Mouse (Mus musculus): ENCODE results near the gene Itgb2.

Itgb2 gene

DNA sequence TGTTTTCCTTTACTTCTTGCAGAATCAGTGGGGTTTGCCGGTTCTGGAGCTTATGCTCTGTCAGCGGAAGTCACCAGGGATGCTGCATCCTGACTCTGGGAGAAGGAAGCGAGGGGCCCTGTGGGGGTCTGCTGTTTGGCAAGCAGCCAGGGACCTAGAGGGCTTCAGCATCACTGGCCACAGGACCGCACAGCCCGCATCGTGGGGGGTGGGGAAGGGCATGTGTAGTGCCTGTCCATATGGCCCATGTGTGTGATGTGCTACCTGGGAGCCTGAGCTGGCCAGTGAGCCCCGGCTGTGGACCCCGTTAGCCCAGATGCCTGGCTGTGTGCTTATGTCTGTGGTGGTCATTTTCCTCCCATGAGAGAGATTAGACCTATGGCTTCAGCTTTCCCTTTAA lies 59.7 kb downstream of the Itgb2 start:
- DNase-seq, result no peak

GRCm38 (mm10) chr10:77590812-77591211 lies 60.8 kb downstream of the Itgb2 start:
- peak; percentile 79 for DNase-seq

DNA sequence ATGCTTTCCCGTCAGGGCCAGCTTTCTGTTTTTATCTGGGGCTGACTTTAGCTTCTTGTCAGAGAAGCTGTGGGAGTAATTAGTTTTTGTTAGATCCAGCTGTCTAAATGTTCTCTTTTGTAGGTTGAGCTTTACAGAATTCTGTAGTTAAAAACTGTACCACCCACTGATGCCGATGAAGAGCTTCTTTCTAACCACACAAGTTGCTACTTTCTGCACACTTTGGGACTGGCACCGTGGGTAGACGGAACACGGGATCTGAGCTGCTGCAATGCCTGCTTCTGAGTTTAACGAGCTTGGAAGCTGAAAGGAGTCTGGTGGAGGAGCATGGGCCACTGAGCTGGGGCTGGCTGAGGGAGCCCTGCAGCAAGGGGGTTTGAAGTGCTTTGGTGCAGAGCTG lies 61.5 kb downstream of the Itgb2 start:
- no peak for DNase-seq

GRCm38 (mm10) chr10:77596060-77596459 lies 66.0 kb downstream of the Itgb2 start:
- no peak for DNase-seq

- DNase-seq, result no peak
Observed at GRCm38 (mm10) chr10:77603021-77603420, 73.0 kb downstream of the Itgb2 start.

- DNase-seq, result peak; percentile 16
Observed at GRCm38 (mm10) chr10:77604111-77604510, 74.1 kb downstream of the Itgb2 start.

- no peak for DNase-seq
Observed at GRCm38 (mm10) chr10:77604958-77605357, 74.9 kb downstream of the Itgb2 start.

DNA sequence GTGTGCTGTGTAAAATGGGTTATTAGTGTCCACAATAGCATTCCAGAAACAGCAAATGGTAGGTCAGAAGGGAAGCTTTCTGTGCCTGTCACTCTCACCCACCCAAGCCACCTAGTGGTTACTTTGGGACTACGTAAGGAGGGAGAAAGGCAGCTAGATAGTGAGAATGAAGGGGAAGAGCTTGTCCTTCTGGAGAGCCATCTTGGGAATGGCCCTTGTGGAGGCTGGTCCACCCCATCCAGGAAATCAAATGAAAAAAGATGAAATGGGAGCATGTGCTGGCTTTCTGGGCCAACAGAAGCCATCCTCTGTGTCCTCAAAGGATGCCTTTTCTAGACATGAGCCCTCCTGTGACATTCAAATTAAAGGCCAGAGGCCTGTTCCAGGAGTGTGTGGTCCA lies 75.3 kb downstream of the Itgb2 start:
- DNase-seq, result peak; percentile 36

- DNase-seq, result peak; percentile 100
Observed at GRCm38 (mm10) chr10:77605908-77606826, 76.1 kb downstream of the Itgb2 start, which contains the start of the genes Sumo3 and Gm49325. Gene Sumo3, plus strand, starts transcription at chr10:77606097. Gene Gm49325, plus strand, starts transcription at chr10:77606197.

DNA sequence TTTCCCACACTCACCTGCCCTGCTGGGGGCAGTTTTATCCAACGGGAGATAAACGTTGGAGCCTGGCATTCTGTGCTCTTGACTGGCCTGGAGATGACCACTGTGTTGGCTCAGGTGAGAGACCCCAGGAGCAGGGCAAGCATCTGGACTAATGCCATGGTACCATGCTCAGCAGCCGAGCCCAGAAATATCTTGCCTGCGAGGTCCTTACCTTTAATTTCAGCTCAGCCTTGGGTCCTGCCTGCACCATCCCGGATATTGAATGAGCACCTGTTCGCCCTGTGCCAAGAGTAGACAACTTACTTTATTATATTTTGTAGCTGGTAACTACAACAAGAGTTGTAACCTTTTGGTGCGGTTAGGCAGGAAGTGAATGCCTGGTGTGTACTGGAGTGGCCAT lies 76.8 kb downstream of the Itgb2 start:
- peak; percentile 38 for DNase-seq

DNA sequence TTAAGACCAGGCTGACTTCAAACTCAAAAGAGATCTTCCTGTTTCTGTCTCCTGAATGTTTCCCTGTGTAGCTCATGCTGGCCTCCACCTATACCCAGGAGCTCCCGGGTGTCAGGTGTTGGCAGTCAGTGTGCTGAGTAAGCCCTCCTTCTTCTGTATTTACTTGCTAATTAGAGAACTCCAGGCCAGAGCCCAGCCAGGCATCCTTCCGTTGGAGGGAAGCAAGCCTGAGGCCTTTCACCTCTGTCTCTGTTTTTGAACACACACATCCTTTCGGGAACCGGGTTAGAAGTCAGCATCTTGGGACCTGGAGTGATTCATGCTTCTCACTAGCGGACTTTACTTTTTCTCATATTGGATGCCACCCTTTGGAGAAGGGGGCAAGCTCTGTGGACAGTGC lies 77.4 kb downstream of the Itgb2 start:
- no peak for DNase-seq

- DNase-seq, result no peak
Observed at GRCm38 (mm10) chr10:77608589-77608988, 78.5 kb downstream of the Itgb2 start.

DNA sequence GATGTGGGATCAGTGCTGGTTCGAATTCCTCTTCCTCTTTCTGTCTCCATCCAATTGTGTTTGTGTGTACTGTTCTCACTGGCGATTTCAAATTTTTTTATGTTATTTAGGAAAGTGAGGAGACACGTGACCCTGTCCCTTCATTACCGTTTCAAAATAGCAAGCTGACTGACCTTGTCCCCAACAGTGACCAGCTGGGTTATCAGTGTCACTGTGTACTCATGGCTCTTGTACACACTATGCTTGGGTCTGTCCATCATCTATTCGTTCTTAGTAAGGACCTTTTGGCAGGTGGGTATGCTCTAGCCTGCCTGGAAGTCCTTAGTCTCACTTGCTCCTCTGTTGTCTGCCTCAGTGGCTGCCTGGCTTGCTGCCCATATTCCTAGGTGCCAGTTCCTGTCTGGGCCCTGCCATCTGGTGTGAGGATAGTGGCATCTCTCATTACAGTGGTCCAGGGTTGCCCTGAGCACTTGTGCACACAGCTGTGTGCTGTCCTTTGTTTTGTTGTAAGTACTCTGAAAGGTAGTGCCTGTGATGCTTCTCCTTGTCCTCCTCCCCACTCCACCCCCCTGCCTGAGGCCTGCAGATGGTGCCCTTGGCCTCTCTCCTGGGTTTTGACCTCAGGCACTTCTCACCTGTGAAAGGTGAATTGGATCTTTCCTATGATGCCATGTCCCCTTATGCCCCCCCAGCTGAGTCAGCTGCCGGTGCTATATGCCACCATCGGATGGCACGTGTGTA lies 80.3 kb downstream of the Itgb2 start:
- no peak for DNase-seq

DNA sequence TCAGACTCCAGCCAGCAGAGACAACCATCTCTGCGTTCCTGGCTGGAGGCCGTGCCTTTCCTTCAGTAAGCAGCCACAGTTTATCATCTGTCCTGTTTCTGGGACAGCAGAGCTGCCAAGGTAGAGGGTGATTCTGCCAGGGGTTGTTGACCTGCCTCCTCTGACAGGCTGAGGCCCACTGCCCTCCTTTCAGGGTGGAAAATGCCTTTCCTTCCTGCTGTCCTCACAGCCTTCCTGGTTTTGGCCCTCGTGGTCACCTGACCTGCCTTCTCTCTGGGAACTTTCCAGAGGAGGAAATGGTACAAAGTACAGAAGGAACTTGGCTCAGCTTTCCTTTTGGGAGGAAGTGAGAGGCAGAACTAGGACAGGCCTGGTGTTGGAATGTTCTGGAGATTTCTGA lies 83.4 kb downstream of the Itgb2 start:
- no peak for DNase-seq
